Mouse (Mus musculus) liver, embryonic 15.5 days (tissue): ENCODE measurements around the gene Cnot1. TPM values are rescaled to one million over a fixed set of nuclear protein-coding genes. Genes with fewer than 3 reads are reported as not detected.

Experiments
- ATAC-seq: fragments of 200-750 bp; cut with Nextera tagmentation; 2 replicates; pipeline ENCODE4 v1.8.0; 2017; ENCODE audit warnings: moderate number of reproducible peaks, mild to moderate bottlenecking, moderate library complexity; ENCODE audit not compliant: insufficient read depth
- H3K27ac ChIP-seq: fragments of 300-500 bp; sonication (generic); replicated peaks from 2 replicates; pipeline ENCODE4 v1.5.1; 2015; ENCODE audit warnings: mild to moderate bottlenecking, inconsistent platforms
- H3K27me3 ChIP-seq: fragments of 300-500 bp; sonication (generic); 2 replicates; pipeline ENCODE4 v1.6.1; 2015; ENCODE audit warnings: mild to moderate bottlenecking, inconsistent platforms
- H3K36me3 ChIP-seq: fragments of 300-500 bp; sonication (generic); replicated peaks from 2 replicates; pipeline ENCODE4 v1.6.1; 2015; ENCODE audit warnings: moderate library complexity, mild to moderate bottlenecking, inconsistent platforms
- H3K4me1 ChIP-seq: fragments of 300-500 bp; sonication (generic); replicated peaks from 2 replicates; pipeline ENCODE4 v1.6.1; 2015; ENCODE audit warnings: inconsistent platforms
- H3K4me2 ChIP-seq: fragments of 300-500 bp; sonication (generic); 2 replicates; pipeline ENCODE4 v1.6.1; 2015; ENCODE audit warnings: moderate library complexity, mild to moderate bottlenecking, inconsistent platforms
- H3K4me3 ChIP-seq: fragments of 300-500 bp; sonication (generic); replicated peaks from 2 replicates; pipeline ENCODE4 v1.5.1; 2015; ENCODE audit warnings: mild to moderate bottlenecking, inconsistent platforms
- H3K9ac ChIP-seq: fragments of 300-500 bp; sonication (generic); 2 replicates; pipeline ENCODE4 v1.6.1; 2015; ENCODE audit warnings: moderate library complexity, mild to moderate bottlenecking, inconsistent platforms
- H3K9me3 ChIP-seq: fragments of 300-500 bp; sonication (generic); replicated peaks from 2 replicates; pipeline ENCODE4 v1.6.1; 2016; ENCODE audit warnings: inconsistent platforms
- WGBS: fragments of 180-500 bp; shearing (Covaris S2); methylation state at CpG from one replicate; pipeline ENCODE4 v1.1.7; 2015; ENCODE audit warnings: mixed read lengths; ENCODE audit not compliant: insufficient replicate concordance; 5-methylcytosine and 5-hydroxymethylcytosine counted together
- polyA plus RNA-seq: library from polyadenylated mRNA; unstranded; fragments of >200 nt; fragmentation: Nextera tagmentation; extraction: Ambion mirVana; gene quantifications from 2 replicates; pipeline ENCODE4 v1.2.1, GENCODE M21; 2015

The Cnot1 gene
- polyA plus RNA-seq, 1 experiment from 2014 or later, result 27.4 TPM

DNA sequence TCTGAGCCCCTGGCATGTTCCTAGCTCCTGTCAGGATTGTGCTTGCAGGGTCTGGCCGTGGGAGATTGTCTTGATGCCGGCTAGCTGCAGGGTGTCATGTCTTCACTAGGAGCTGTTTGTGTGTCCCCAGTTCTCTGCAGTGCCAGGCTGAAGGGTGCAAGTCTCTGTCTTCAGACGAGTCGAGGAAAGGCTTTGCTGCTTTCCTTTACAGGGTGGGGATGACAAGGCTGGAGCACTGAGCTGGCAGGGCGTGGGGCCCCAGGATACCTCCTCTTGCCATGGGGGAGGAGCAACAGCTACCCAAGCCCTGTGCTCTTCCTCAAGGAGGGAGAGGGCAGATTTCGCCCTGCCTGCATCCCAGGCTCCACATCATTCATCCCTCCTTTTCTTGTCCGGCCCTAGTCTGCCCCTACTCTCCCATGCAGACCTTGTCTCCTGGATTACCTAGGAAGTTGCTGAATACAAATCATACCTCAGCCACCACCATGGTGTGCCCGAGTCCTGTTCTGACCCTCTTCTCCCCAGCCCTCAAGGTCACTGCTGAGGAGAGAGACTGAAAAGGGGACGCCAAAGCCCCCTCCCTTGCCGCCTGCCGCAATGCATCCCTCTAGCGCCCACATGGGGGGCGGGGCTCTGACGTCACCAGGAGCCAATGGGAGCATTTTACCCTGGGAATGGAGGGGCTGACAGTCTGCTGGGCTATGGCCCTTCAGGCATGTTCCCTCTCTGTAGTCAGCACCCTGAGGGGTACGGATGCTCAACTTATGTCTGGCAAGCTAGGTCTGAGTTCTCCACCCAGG lies 103.6 kb downstream of the Cnot1 start:
- Histone ChIP-seq H3K4me3 (peak overlapping the region; percentile 52), H3K9me3 (no peaks in the 10 kb centered on the region), H3K4me2 (peak overlapping the region; percentile 81), H3K27me3 (peaks cover 62% of the 10 kb centered on the region), H3K4me1 (peaks cover 19% of the 10 kb centered on the region), H3K27ac (no peak overlapping the region; the same call in 1 of the 2 replicates), H3K36me3 (no peaks in the 10 kb centered on the region), H3K9ac (peak overlapping the region; percentile 16; the same call in 1 of the 2 replicates)
- WGBS, result 7% methylated on average over 15 of the region's 15 CpGs
- ATAC-seq, result no peak

DNA sequence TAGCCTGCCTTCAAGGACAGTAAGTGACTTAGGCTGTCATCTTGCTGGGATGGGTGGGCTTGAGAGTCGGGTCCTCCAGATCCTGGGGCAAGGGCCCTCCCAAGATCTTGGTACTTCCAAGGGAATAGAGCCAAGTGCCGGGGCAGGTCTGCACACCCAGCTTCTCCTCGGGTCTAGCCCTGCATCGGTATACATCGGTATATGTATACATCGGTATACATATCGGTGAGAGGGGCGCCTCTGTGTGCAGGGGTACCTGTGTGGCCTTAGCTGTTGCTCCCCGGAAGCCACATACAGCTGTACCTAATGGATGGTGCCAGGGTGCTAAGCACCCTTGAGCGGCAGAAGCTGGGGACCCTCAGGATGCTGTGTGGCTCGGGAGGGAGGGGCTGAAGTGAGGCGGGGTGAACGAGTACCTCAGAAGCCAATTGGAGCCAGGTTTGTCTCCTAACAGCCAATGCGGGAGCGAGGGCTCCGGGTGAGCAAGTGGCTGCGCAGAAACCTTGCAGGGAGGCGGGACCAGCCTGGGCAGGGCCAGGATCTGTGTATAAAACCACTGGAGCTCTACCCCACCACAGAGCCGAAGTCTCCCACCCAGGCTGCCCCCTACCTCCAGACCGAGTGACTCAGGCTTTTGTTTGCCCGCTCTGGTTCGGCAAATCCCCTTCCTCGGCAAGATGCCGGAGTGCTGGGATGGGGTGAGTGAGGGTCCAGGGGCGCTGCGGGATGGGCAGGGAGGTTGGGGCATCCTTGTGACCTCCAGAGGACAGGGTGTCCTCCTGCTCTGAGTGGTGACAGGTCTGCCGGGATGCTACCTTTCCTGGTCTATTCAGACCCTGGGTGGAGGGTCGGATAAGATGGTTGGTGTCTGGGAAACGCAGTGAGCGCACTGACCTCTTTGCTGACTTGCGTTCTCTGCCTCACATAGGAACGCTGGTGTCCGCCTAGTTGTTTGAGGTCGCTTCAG lies 104.5 kb downstream of the Cnot1 start:
- Histone ChIP-seq H3K4me3 (peak overlapping the region; percentile 52), H3K9ac (peak overlapping the region; percentile 16; the same call in 1 of the 2 replicates), H3K4me1 (peaks cover 19% of the 10 kb centered on the region), H3K9me3 (no peaks in the 10 kb centered on the region), H3K27me3 (peaks cover 65% of the 10 kb centered on the region), H3K36me3 (no peaks in the 10 kb centered on the region), H3K4me2 (peak overlapping the region; percentile 81), H3K27ac (no peak overlapping the region; the same call in 1 of the 2 replicates)
- WGBS, result 4% methylated on average over 34 of the region's 34 CpGs
- ATAC-seq, result peak; percentile 71

DNA sequence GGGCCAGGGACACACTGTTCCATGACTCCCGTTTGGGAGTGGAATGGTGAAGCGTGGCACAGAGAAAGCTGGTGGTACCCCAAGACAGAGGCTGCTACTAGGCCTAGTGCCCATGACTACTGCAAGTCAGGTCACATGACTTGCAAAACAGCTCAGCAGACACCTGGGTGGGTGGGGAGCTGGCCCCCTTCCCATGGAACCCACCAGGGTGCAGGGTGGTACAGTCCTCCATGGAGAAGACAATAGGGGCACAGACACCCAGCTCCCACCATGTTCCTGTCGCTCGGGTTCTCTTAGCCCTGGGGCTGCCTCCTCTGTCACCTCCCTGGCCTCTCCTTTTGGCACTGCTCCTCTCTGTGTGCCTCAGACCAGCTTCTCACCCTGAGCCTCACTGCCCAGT lies 105.5 kb downstream of the Cnot1 start:
- no peak for ATAC-seq
- no peak overlapping the region for H3K9ac ChIP-seq
- H3K36me3 ChIP-seq, result no peaks in the 10 kb centered on the region
- no peak overlapping the region for H3K4me3 ChIP-seq
- no peak overlapping the region for H3K27ac ChIP-seq
- peaks cover 19% of the 10 kb centered on the region for H3K4me1 ChIP-seq
- H3K9me3 ChIP-seq, result no peaks in the 10 kb centered on the region
- 78% methylated on average over 4 of the region's 4 CpGs for WGBS
- H3K4me2 ChIP-seq, result no peak overlapping the region
- peaks cover 69% of the 10 kb centered on the region for H3K27me3 ChIP-seq

DNA sequence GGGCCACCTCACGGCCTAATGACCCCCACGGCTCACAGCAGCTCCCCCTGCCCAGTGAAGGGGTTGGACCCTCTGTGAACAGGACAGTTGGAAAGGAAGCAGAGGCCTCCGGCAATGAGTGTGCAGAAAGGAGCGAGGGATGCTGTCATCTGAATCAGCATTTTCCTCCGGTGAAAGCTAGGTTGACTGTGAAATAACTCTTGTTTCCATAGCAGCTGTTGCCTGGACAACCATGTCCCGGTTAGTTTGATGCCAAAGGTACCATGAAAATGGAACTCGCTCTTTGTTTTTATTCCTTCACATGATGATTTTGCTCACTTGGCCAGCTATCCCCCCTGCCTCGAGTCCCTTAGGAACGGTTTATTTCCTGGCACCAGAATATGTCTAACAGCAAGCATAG lies 107.0 kb downstream of the Cnot1 start:
- no peaks in the 10 kb centered on the region for H3K9me3 ChIP-seq
- no peaks in the 10 kb centered on the region for H3K36me3 ChIP-seq
- H3K4me2 ChIP-seq, result no peak overlapping the region
- peaks cover 79% of the 10 kb centered on the region for H3K27me3 ChIP-seq
- H3K9ac ChIP-seq, result no peak overlapping the region
- H3K4me1 ChIP-seq, result peaks cover 19% of the 10 kb centered on the region
- ATAC-seq, result no peak
- WGBS, result 51% methylated on average over 9 of the region's 9 CpGs
- no peak overlapping the region for H3K27ac ChIP-seq
- H3K4me3 ChIP-seq, result no peak overlapping the region

DNA sequence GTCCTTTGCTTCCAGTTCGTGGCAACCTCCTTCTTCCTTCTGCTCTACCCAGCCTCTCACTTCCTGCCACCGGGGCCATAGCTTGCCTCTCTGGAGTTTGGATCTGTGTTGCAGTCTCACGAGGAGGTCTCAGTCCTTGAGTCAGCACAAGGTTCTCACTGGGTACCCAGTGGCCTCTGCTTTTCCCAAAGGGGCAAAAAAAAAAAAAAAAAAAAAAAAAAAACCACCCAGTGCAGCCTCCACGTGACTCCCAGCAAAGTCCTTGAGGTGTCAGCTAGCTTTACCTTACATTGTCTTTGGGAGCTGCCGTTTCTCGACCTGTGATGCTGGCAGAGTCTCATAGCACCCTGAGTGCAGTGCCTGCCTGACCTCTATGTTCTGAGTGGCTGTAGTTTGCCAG lies 109.1 kb downstream of the Cnot1 start:
- Histone ChIP-seq H3K36me3 (no peaks in the 10 kb centered on the region), H3K27me3 (peaks cover 94% of the 10 kb centered on the region), H3K4me1 (peaks cover 9% of the 10 kb centered on the region), H3K27ac (no peak overlapping the region), H3K4me2 (no peak overlapping the region), H3K9ac (no peak overlapping the region), H3K9me3 (no peaks in the 10 kb centered on the region), H3K4me3 (no peak overlapping the region)
- ATAC-seq, result no peak
- WGBS, result 19% methylated on average over 6 of the region's 6 CpGs

DNA sequence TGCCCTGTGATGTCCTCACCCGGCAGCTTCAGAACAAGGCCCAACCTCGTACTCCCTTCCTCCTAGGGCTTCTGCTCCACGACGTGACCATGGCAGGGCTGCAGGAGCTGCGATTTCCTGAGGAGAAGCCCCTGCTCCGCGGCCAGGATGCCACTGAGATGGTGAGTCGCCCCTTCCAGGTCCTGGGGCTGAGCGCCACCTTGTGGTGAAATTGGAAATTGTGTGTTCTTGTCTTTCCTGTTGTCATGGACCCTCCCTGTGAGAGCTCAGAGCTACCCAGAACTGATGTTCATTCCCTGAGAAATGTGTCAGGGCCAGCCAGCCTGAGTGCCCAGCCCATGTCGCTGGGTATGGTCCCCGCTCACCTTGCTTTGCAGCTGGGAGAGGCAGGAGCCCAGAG lies 110.1 kb downstream of the Cnot1 start:
- no peak for ATAC-seq
- WGBS, result 1% methylated on average over 11 of the region's 11 CpGs
- Histone ChIP-seq H3K4me2 (no peak overlapping the region), H3K27me3 (peaks cover 87% of the 10 kb centered on the region), H3K4me3 (no peak overlapping the region), H3K36me3 (no peaks in the 10 kb centered on the region), H3K9me3 (no peaks in the 10 kb centered on the region), H3K9ac (no peak overlapping the region), H3K27ac (no peak overlapping the region), H3K4me1 (no peaks in the 10 kb centered on the region)

DNA sequence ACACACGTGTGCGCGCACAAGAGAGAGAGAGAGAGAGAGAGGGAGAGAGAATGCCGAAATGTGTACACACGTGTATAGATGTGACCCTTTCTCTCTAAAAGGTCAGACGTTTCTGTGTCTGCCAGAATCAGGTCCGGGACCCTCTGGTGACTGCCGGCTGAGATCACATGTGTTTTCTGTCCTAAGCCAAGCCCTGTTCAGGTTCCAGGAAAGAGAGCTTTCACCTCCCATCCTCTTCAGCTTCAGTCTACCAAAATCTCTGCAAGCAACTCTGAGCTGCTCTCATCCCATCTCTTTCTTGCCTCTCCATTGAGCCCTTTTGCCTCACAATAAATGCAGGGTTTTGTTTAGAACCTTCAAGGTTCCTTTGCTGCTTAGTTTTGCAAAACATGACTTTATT lies 110.6 kb downstream of the Cnot1 start:
- Histone ChIP-seq H3K27ac (no peak overlapping the region), H3K27me3 (peaks cover 83% of the 10 kb centered on the region), H3K9me3 (no peaks in the 10 kb centered on the region), H3K36me3 (no peaks in the 10 kb centered on the region), H3K9ac (no peak overlapping the region), H3K4me1 (no peaks in the 10 kb centered on the region), H3K4me3 (no peak overlapping the region), H3K4me2 (no peak overlapping the region)
- 67% methylated on average over 8 of the region's 8 CpGs for WGBS
- no peak for ATAC-seq

DNA sequence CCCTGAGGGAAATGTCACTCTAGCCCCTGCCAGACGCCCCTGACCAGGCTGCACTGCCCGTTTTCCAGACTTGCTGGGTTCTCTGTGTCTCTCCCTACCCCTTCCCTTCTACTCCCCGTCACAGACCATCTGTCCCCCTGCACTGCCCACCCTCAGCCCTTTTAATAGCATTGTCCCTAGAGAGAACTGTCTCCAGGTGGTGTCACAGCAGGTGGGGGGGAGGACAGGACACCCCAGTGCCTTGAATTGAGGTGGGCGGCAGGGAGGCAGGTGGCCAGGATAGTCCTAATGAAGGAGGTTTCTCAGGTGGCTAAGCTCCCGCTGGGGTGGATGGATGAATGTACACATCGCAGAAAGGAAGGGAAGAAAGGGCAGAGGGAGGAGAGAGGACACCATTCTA lies 112.6 kb downstream of the Cnot1 start:
- no peak overlapping the region for H3K9ac ChIP-seq
- H3K4me2 ChIP-seq, result no peak overlapping the region
- ATAC-seq, result no peak
- H3K27me3 ChIP-seq, result peaks cover 75% of the 10 kb centered on the region
- H3K9me3 ChIP-seq, result no peaks in the 10 kb centered on the region
- H3K4me1 ChIP-seq, result no peaks in the 10 kb centered on the region
- no peak overlapping the region for H3K27ac ChIP-seq
- no peaks in the 10 kb centered on the region for H3K36me3 ChIP-seq
- H3K4me3 ChIP-seq, result no peak overlapping the region
- WGBS, result 23% methylated on average over 6 of the region's 6 CpGs

DNA sequence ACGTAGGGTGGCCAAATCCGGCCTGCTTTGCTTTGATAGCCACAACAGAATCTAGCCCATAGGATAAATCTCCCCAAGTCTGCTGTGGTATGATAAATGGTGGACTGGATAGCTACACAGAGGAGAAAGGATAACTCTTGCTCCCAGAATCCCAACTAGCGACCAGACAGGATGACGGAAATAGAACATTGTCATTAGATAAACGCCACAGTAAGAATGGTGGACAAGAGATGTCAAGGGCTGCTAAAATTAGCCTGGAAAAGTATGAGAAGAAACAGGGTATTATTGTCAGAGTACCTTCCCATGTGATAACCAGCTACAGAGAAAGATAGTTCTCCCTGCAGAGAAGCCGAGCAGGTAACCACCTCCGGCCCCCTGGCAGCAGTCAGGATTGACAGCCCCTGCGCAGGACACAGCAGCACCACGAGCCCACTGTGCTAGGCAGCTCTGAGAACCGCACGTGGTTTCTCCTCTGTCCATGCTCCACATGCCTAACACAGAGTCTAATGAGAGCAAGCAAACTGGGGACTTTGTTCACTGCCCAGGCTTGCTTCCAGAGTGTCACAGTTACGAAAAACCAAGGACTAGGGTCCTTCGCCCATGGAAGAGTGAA lies 116.2 kb downstream of the Cnot1 start:
- Histone ChIP-seq H3K27me3 (peaks cover 52% of the 10 kb centered on the region), H3K9me3 (no peaks in the 10 kb centered on the region), H3K4me2 (no peak overlapping the region), H3K4me1 (no peaks in the 10 kb centered on the region), H3K9ac (no peak overlapping the region), H3K36me3 (no peaks in the 10 kb centered on the region), H3K27ac (no peak overlapping the region), H3K4me3 (no peak overlapping the region)
- no peak for ATAC-seq
- 53% methylated on average over 13 of the region's 13 CpGs for WGBS

DNA sequence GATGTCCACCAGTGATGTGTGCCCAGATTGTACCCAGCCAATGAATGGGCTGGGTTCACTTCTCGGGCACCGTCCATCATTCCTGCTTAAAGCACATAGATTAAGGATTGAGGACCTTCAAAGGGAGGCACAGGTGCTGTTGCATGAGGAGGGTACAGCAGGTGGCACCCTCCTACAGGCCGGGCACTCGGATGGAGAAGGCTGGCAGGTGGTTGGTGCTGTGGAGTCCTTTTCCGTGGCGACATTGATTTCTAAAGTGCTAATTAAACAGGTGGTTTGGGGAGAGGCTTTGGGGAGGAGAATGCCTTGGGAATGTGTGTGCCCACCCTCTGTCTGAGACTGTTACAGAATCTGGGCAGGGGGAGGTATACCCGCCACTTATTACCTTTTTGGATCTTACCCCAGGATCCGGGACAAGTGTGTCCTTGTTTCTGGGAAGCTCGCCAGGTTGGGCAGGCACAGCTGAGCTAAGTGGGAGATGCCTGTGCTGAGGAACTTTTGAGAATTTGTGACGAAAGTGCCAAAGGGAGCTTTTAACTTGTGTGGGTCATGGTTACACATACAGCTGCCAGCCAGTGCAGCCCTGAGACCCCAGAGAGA lies 119.1 kb downstream of the Cnot1 start:
- no peak overlapping the region for H3K4me2 ChIP-seq
- H3K27me3 ChIP-seq, result peaks cover 30% of the 10 kb centered on the region
- no peak for ATAC-seq
- H3K4me1 ChIP-seq, result no peaks in the 10 kb centered on the region
- no peak overlapping the region for H3K27ac ChIP-seq
- no peaks in the 10 kb centered on the region for H3K9me3 ChIP-seq
- H3K4me3 ChIP-seq, result no peak overlapping the region
- H3K36me3 ChIP-seq, result no peaks in the 10 kb centered on the region
- H3K9ac ChIP-seq, result no peak overlapping the region
- 63% methylated on average over 10 of the region's 10 CpGs for WGBS
